Mouse (Mus musculus) layer of hippocampus, adult 18-20 months (tissue): Measurements from ENCODE around the gene Tapbp. TPM values are rescaled to one million over a fixed set of nuclear protein-coding genes. Genes with fewer than 3 reads are reported as not detected.

ENCODE experiments used
- DNase-seq, 2 experiments: peaks; one replicate each; pipeline ENCODE4 v3.0.0; 2022; ENCODE audit warnings: low spot score in 2 of 2
- microRNA-seq, 2 experiments: library from miRNA; unstranded; fragments of <30 nt; microRNA quantifications; one replicate each; pipeline ENCODE4 v1.2.0; 2021
- total RNA-seq, 2 experiments: library from RNA; stranded (reverse); gene quantifications; 2 replicates each; pipeline ENCODE4 v1.2.3; 2021

The Tapbp gene
- total RNA-seq, 2 experiments from 2014 or later: 38.3 to 38.5 TPM

GRCm38 (mm10) chr17:33962876-33963275 lies 47.2 kb downstream of the Tapbp start:
- DNase-seq: no peak

- no peak for DNase-seq
Measured at GRCm38 (mm10) chr17:33965082-33965845, 49.6 kb downstream of the Tapbp start.

GRCm38 (mm10) chr17:33965846-33966550 lies 50.3 kb downstream of the Tapbp start:
- DNase-seq: no peak

GRCm38 (mm10) chr17:33968489-33968888 lies 52.8 kb downstream of the Tapbp start:
- peak in 1 of 2 experiments; percentile 84 for DNase-seq

GRCm38 (mm10) chr17:33968927-33969326 lies 53.2 kb downstream of the Tapbp start:
- DNase-seq: no peak

- no peak for DNase-seq
Measured at GRCm38 (mm10) chr17:33969394-33969793, 53.7 kb downstream of the Tapbp start.

GRCm38 (mm10) chr17:33972691-33973090 lies 57.0 kb downstream of the Tapbp start:
- no peak for DNase-seq

- DNase-seq: no peak
Measured at GRCm38 (mm10) chr17:33973572-33973971, 57.9 kb downstream of the Tapbp start.

- DNase-seq: no peak
Measured at GRCm38 (mm10) chr17:33977861-33978557, 62.3 kb downstream of the Tapbp start.

GRCm38 (mm10) chr17:33978631-33979031 lies 62.9 kb downstream of the Tapbp start:
- peak in 1 of 2 experiments; percentile 42 for DNase-seq

Small RNA genes within 50 kb of the gene (microRNA-seq; reads per million reads assigned to microRNA genes)
- 0 reads per million in 2 experiments for gene Gm27740

Other genes starting within 250 kb of the Tapbp start
- 100 to 1,000 TPM; 136 to 150 TPM for gene Hnrnpm, start 229.0 kb upstream of the Tapbp start, total RNA-seq
- 10 to 100 TPM; 86.2 to 87.1 TPM for gene March2, start 197.2 kb upstream of the Tapbp start, total RNA-seq
- gene Rab11b, start 155.4 kb upstream of the Tapbp start, total RNA-seq: 100 to 1,000 TPM; 341 to 345 TPM
- gene Angptl4, start 134.1 kb upstream of the Tapbp start, total RNA-seq: 1 to 10 TPM; 2.6 to 3.5 TPM
- gene Kank3, start 105.4 kb upstream of the Tapbp start, total RNA-seq: 10 to 100 TPM; 27.6 to 28.8 TPM
- 100 to 1,000 TPM; 756 to 834 TPM for gene Rps28, start 91.3 kb upstream of the Tapbp start, total RNA-seq
- gene Ndufa7, start 91.3 kb upstream of the Tapbp start, total RNA-seq: 100 to 1,000 TPM; 199 to 208 TPM
- gene Cd320, start 72.8 kb upstream of the Tapbp start, total RNA-seq: 10 to 100 TPM; 20.4 to 23.3 TPM
- gene Gm7029, start 42.1 kb upstream of the Tapbp start, total RNA-seq: not detected
- 1 to 10 TPM; 1.8 to 2.6 TPM for gene Kifc1, start 25.2 kb upstream of the Tapbp start, total RNA-seq
- under 1 TPM in 1 of 2 experiments, not detected in 1; 0.42 TPM for gene Platr17, start 10.8 kb upstream of the Tapbp start, total RNA-seq
- gene Daxx, start 6.5 kb upstream of the Tapbp start, total RNA-seq: 10 to 100 TPM; 29.6 to 32.9 TPM
- 10 to 100 TPM; 34.3 to 34.4 TPM for gene Zbtb22, start within 50 bp of the Tapbp start, total RNA-seq
- gene Rgl2, start 13.6 kb downstream of the Tapbp start, total RNA-seq: 10 to 100 TPM; 61.9 to 63.0 TPM
- gene Pfdn6, start 24.4 kb downstream of the Tapbp start, total RNA-seq: 10 to 100 TPM; 94.9 to 95.8 TPM
- gene Wdr46, start 24.8 kb downstream of the Tapbp start, total RNA-seq: 10 to 100 TPM; 13.2 to 15.5 TPM
- gene B3galt4, start 35.6 kb downstream of the Tapbp start, total RNA-seq: 1 to 10 TPM; 5.1 to 5.2 TPM
- gene Vps52, start 39.9 kb downstream of the Tapbp start, total RNA-seq: 10 to 100 TPM; 76.1 to 79.8 TPM
- gene Rps18, start 40.1 kb downstream of the Tapbp start, total RNA-seq: 100 to 1,000 TPM; 319 to 336 TPM
- gene H2-K1, start 84.4 kb downstream of the Tapbp start, total RNA-seq: 10 to 100 TPM; 25.5 to 26.9 TPM
- gene Ring1, start 108.8 kb downstream of the Tapbp start, total RNA-seq: 10 to 100 TPM; 39.0 to 40.8 TPM
- 10 to 100 TPM; 59.7 to 63.9 TPM for gene H2-Ke6, start 112.2 kb downstream of the Tapbp start, total RNA-seq
- gene Slc39a7, start 115.8 kb downstream of the Tapbp start, total RNA-seq: 100 to 1,000 TPM in 1 of 2 experiments, 10 to 100 TPM in 1; 90.7 to 105 TPM
- 10 to 100 TPM; 77.1 to 85.8 TPM for gene Rxrb, start 115.9 kb downstream of the Tapbp start, total RNA-seq
- 10 to 100 TPM; 22.5 to 23.4 TPM for gene Col11a2, start 123.5 kb downstream of the Tapbp start, total RNA-seq
- gene H2-Oa, start 176.4 kb downstream of the Tapbp start, total RNA-seq: not detected
- 10 to 100 TPM; 27.4 to 32.5 TPM for gene H2-DMa, start 203.6 kb downstream of the Tapbp start, total RNA-seq
- gene Brd2, start 206.7 kb downstream of the Tapbp start, total RNA-seq: 100 to 1,000 TPM; 184 to 185 TPM
- 1 to 10 TPM; 1.3 to 1.6 TPM for gene H2-DMb2, start 227.4 kb downstream of the Tapbp start, total RNA-seq
- gene H2-DMb1, start 237.2 kb downstream of the Tapbp start, total RNA-seq: 1 to 10 TPM; 3.2 to 3.8 TPM